Mouse (Mus musculus) adipocyte (in vitro differentiated cells): ENCODE data around the gene Akr1b8.
"Not testable (repeated sequence)": the region's sequence is repeated elsewhere in the genome, so short reads cannot be mapped to it uniquely, and the experiment has no call there.

Experiments
- DNase-seq: peaks from one replicate; pipeline ENCODE4 v3.0.0-alpha.2; 2016; ENCODE audit warnings: low spot score

Gene Akr1b8

DNA sequence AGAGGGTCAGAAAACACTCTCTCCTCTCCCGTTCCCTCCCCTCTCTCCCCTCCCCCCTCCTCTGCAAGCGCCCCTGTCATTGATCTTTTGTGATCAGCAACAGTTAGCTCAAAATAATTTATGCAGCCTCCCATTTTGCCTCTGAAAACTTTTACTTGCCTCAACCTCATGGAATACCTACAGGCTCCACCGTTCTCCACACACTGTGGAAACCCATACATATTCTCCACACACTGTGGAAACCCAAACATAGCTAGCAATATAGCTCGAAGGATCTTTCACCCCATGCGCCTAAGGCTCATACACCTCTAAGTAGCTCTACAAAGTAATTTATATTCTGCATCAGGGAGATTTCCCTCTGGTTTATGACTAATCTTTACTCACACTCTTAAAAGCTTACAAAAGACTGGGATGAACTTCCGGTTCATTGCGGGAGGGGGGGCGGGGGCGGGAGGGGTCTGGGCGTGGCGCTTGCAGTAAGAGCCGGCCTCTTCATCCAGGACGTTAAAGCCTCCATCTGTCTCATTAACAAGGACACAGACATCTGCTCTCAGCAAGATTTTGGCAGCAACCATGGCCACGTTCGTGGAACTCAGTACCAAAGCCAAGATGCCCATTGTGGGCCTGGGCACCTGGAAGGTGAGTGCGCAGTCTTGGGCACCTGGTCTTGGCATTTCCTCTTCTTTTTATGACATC, at the start of gene Akr1b8:
Akr1b8 (plus strand) TSS at position 462 of the 696 bp plus-strand sequence.
- peak; percentile 75 for DNase-seq

DNA sequence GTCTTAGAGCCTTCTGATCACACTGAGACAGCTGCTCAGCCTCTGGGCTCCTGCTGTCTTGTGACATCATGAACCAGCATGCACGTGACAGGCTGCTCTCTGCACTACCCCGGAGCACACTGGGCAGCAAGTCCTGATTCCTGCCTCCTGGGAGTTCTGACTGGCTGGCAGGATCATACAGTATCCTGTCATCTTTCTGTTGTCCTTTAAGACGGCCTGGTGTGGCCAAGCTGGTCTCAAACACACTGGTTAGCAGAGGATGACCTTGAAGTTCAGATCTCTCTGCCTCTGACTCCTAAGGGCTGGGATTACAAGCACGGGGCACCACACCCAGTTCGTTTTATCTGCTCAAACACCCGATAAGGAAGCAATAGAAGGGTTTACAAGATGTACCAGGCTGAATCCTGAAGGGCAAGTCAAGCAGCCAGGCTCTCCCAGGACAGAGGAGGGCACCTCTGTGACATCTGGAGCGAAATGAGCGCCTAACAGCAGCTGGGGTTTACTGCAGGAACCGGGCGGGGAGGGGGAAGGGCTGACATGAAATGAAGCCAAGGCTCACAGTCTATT, 49.2 kb upstream of the Akr1b8 start:
- peak; percentile 85 for DNase-seq

DNA sequence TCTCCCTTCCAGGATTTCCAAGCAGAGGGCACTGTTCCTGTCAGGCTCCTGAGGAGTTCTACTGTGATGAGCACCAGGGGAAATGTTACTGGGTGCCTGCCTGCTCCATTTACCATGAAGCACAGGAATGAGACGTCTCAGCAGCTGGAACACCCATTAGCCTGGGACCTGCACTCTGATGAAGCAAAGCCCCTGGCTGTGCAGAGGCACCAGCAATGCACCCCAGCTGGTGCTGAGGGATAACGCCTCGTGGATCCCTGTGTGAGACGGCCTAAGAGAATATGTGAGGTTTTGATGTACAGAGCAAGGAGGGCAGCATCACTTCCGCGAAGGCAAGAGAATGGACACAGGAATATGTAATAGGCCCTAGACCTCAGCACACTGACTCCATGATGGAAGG, 47.1 kb upstream of the Akr1b8 start:
- DNase-seq: no peak

DNA sequence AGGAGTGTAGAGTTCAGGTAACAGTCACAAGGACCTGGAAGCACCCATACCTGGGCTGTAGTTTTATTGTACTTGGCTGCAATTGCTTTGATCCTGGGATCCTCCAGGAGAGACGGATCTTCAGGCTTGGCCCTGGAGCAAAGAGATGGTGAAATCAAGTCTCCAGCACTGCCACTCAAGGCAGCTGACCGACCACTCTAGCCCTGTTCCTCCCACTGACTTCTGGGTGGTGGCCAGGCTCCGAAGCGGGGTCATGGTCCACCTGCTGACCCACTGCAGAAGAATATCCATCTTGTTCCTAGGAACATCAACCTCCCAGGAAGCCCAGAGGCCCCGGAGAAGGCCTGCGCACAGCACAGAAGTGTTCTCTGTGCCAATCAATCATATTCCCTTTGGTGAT, 44.4 kb upstream of the Akr1b8 start:
- DNase-seq: no peak

DNA sequence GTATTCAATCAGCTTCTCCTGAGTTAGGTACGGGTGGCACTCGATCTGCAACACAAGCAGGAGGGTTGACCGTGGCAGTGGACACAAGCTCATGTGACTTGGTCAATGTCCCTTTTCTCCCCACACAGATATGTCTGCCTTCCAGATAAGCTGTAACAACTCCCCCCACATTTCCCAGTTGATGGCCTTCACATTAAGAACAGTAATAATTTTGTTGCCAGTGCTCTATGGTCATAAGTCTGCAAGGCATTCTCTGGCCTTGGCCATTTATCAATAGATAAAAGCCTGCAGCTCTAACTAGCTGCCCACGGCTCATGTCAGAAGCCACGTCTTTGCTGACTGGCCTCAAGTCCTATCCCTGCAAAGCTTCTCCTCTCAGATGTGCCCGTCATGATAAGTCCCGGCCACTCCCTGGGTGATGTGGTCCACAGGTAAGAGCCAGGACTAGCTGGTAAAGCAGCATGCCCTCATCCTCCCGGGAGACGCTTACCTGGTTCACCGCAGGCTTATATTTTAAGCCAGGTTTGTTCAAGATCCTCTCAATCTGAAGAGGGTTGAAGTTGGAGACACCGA, 43.8 kb upstream of the Akr1b8 start:
- DNase-seq: no peak

DNA sequence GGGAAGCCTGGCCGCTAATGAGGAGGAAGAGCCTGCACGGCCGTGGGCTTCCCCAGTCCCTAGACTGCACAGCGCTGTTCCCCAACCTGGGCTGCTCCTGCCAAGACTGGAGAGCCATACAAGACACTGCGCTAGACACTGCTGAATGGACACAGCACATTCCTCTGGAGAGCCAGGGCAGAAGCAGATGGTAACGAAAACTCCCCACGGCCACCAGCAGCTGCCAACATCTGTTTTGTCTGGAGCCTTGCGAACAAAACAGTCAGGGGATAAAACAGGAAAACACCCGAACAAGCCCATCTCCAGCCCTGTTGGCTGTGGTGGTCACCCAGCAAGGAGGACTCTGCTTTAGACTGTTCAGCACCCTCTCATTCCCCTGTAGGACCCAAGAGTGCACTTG, 40.5 kb upstream of the Akr1b8 start:
- no peak for DNase-seq

DNA sequence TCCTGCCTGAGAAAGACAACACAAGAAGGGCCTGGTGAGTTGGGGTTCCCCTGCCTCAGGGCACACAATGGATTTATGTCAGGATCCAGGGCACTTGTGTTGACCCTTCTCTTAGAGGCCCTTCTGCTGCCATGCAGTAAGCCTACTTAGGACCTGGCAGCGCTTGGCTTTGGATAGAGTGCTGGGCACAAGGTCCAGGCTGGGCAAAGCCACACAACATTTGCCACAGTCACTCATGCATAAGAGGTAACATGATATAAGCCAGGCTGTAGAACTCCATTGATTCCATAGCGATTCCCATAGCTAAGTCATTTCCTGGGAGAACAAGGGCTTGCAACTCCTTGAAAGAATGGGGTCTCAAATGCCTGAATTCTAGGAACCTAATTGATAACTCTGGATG, 40.0 kb upstream of the Akr1b8 start:
- peak; percentile 52 for DNase-seq

DNA sequence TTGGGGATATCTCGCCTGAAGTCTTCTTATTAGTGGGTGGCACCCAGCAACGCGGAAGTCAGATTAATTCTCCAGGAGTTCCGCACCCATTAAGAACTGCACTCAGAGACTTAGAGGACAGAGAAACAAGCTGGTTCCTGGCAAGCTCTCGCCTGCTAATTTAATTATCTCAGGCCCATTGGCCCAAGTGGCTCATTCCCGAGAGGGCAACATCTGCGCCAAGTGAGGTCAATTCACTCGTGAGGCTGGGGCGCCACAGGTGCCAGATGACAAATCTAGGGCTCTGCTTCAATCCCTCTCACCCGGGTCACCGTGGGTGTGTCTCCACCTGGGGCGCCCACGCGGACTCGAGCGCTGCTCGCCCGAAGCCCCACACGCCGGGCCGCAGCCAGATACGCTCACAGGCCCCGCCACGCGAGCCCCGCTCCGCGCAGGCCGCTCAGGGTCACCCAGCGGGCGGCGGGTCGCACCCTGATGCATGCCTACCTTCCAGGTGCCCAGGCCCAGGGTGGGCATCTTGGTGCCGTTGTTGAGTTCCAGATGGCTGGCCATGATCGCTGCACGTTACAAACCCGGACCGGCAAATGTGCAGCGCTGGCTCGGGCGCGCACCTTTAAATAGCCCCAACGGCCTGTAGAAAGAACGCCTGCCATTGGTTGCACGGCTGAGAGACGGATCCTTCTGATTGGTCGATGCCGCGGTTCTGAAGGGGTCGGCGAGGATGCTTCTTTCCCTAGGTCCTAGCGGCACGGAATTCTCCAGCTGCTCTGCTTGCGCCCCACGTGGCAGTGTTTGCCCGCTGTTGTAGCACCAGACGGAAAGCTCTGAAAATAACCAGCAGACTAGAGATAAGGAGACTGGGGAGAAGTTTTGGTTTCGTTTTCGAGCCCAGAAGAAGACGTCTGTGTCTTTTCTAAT, 36.8 kb upstream of the Akr1b8 start, which contains the start of gene Akr1b3:
Akr1b3 (minus strand) TSS at position 625 of the 918 bp plus-strand sequence.
- DNase-seq: peak; percentile 99

DNA sequence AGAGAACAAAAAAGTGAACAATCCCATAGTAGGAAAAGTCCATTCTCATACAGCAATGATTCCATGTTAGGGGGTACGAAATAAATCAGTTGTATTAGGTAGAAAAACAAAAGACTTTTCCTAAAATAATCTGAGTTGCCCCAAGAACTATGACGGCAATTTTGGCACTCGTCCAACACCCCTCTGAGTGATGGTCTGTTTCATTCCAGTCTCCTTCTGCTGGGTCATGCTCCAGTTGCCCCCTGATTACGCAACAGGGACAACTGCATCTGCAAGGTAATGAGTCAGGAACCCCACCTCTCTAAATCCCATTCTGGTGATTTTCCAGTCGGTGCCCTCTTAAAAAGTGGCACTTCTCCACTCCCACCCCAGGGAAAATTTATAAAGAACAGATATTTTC, 35.7 kb upstream of the Akr1b8 start:
- no peak for DNase-seq

DNA sequence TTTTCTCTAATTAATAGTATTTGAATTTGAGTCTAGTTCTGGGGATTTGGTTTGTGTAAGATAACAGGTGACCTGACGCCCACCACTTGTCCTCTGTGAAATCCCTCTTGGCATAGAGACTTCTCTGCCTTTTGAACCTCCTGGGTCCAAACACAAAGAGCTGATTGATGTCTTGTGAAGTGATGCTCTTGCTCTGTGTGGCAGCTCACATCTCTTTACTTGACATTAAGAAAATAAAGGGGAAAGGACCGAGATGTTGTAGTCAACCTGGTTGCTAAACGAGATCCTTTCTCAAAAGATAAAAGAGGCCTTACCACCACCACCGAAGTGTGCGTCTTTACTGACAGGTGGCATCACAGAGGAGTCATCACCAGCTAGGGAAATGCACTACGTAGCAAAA, 35.3 kb upstream of the Akr1b8 start:
- DNase-seq: no peak

DNA sequence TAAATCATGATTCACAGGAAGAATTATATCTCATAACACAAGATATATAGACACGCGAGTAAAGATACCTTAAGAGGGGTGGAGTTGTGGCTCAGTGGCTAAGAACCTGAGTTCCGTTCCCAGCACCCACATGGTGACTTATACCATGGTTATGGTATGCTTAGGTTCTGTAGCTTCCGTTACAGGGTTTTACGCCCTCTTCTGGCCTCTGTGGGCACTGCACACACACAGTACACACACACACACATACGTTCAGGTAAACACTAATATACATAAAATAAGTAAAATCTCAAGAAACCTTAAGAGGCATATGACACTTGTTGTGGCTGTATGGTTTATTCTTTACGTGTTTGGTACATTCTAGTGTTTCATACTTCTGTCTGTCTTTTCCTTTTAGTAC, 31.8 kb upstream of the Akr1b8 start:
- DNase-seq: no peak

DNA sequence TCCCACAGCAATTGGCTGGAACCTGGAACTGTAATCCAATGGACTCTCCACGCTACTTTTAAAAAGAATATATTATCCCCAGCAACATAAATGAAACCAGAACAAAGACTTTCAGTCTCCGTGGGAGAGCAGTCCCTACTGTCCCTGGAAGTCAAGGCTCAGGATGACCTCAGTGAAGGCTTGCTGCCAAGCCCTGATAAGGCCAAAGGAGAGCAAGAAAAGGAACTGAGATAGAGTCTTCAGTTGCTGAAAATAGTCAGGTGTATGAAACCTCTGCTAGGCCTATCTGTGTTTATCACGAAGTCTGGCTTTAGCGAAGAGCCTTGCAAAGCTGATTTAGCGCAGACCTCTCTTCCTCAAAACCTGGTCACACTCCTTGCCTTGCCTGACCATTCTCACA, 22.5 kb upstream of the Akr1b8 start:
- DNase-seq: no peak

DNA sequence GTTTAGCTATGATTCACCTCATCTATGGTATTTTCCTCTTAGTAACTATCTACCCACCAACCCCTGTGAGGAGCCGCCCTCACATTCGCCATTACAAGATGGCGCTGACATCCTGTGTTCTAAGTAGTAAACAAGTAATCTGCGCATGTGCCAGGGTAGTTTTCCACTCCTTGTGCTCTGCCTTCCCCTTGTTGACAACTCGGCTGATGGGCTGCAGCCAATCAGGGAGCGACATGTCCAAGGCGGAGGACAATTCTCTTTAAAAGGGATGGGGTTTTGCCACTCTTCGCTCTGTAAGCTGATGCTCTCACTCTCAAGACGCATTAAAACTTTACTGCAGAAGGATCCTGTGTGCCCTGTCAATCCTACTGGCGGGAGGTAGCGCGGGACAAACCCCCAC, 22.1 kb upstream of the Akr1b8 start:
- DNase-seq: not testable (repeated sequence)

DNA sequence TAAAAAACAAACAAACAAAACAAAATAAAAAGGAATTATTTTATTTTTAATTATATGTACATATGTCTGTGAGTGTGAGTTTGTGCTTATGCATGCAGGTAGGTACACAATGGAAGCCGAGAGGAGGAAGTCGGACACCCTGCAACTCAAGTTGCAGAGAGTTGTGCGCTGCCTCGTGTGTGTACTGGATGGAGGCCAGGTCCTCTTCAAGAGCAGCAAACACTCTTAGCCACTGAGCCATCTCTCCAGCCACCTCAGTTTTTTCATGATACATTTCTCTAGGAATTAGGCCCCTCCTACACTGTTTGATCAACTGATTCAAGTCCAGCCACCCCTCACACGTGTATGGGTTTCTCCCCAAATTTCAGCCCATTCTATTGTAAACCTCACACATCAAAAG, 19.2 kb upstream of the Akr1b8 start:
- no peak for DNase-seq

DNA sequence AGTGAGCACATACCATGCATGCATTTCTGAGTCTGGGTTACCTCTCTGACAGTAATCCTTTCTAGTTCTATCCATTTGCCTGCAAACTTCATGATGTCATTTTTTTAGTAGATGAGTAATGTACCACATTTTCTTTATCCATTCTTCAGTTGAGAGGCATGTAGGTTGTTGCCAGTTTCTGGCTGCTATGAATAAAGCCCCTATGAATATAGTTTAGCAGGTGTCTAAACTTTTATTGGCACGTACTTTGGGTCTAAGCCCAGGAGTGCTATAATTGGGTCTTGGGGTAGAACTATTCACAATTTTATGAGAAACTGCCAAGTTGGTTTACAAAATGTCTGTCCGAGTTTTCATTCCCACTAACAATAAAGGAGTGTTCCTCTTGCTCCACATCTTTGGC, 16.1 kb upstream of the Akr1b8 start:
- no peak for DNase-seq

DNA sequence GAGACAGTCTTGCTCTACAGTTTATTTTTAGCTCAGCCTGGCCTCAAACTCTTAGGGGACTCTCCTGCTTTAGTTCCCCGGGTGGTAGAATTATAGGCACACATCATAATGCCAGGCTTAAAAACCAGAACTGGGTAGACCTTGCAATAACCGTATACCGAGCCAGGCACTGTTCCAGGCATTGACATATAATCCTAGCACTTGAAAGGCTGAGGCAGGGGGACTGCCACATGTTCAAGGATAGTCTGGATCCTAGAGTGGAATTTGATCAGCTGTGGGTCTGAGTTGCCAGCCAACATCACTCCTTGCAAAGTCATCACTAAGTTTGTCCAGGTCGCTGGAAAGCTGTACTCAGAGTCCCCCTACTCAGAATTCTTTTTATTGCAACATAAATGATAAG, 11.9 kb upstream of the Akr1b8 start:
- no peak for DNase-seq

DNA sequence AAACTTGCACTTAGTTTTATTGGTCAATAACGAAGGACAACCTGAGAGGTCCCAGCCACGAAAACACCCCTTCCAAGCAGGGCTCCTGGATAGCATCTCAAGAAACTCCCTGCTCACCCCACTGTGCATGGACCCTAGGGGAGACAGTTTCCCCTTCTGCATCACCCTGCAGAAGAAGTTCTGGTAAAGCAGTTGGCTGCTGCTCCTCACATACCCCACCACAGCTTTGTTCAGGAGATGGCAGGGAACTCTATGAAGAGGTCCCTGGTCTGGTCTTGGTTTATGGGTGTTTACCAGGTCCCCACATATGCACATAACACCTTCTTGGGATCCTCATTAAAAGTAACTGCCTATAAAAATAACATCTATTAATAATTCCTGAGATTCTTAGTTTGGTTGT, 11.4 kb upstream of the Akr1b8 start:
- no peak for DNase-seq

DNA sequence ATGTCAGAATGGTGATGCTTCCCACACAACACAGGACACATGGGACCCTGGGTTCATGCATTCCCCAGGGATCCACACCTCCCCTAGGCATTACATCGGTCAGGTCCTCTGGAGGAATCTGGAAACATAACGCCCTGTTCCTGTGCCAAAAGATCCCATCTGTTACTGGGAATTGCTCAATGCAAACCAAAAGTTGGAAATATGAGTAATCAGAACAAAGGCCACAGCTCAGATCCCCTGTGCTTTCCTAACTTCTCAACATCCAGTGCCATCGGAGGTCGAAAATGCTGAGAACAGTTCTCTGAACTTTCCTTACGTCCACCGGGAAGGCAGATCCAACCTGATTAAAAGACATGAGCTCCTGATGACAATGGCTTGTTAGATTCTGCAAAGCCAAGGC, 10.5 kb upstream of the Akr1b8 start:
- DNase-seq: peak; percentile 88

DNA sequence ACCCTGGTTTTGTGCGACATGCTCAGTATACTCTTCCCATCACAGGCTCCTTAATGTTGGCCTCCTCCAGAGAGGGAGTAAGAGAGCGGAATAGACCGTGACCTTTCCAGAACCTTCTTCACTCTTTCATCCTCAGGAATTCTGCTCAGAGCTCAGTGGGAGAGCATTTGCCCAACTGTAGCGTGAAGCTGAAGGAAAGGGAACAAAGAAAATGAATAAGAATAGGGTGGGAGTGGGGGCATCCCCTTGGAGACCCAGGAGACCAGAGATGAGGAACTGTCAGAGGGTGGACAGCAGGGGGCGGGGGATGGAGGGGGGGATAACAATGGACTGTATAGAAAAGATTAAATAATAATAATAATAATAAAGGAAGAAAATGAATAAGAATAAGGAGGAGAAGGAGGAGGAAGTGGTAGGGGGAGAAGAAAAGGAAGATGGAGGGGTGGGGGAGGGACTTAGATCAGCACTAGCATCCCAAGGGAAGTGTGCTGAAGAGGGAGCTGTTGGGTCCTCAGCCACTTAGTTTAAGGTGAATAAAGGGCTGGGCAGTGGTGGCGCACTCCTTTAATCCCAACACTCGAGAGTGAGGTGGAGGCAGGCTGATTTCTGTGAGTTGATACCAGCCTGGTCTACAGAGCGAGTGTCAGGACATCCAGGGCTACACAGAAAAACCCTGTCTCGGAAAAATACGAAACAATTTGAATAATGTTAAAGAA, 9.6 kb upstream of the Akr1b8 start:
- no peak for DNase-seq

DNA sequence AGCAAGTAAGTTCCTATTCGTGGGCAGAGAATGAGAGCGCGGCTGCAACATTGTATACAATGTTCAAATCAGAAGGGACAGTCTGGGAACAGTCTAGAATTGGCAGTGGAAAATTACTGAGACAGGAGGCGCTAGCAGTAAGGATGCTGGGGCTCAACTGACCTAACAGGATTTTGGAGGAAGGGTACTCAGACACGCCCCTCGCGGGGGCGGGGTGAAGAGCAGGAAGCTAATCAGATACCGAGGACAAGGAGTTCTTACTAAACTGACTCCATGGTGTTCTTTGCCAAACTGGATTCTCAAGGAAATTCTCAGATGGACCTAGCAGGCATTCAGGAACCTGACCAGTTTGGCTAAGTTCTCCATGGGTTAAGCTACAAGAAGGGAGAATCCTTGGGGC, 9.0 kb upstream of the Akr1b8 start:
- DNase-seq: no peak

DNA sequence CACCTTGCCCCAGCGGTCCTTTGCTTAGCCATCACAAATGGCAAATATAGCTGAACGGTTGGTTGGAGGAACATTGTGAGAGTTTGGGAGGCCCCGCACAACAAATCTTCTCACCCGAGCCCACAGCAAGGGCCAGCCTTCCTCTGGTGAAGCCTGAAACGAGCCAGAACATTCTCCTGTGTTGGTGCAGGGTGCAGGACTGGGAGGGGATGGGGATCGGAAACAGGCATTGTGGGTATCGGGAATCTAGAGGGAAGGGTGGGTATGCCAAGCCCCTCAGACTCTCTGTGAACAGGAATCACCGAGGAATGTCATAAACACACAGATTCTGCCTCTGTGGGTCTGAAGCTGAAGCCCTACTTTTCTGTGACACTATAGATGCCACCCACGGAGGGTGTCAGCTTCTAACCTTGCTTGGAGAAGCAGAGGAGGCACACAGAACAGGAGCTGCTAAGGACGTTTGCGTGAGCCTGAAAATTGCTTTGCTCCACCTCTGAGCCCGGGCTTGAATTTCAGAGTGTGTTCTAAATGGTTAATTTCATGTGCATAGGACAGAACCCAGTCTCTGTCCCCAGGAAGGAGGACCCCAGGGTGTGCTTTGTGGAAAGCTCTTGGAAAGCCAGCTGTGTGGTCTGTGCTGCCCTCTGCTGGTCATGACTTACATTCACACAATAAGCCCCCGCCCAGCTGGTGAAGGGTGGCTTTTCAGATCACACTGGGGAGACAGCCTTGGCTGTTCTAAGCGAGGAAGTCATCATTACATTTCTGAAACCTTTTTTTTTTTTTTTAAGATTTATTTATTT, 7.6 kb upstream of the Akr1b8 start:
- peak; percentile 88 for DNase-seq
